Mouse (Mus musculus): ENCODE results near the gene Acoxl.

Acoxl gene

DNA sequence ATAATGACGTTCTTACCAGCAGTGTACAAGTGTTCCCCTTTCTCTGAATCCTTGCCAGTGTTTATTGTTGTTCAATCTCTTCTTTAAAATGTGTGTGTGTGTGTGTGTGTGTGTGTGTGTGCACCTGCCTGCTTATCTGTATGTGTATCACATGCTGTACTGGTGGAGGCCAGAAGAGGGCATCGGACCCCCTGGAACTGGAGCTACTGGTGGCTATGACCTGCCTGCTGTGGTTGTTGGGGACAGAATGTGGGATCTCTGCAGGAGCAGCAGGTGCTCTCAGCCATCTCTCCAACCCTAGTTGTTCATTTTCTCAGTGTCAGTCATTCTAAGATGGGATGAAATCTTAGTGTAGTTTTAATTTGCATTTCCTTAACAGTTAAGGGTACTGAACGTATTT lies 98.4 kb downstream of the Acoxl start:
- no peak for DNase-seq (ENCODE audit: low read depth, low spot score)

DNA sequence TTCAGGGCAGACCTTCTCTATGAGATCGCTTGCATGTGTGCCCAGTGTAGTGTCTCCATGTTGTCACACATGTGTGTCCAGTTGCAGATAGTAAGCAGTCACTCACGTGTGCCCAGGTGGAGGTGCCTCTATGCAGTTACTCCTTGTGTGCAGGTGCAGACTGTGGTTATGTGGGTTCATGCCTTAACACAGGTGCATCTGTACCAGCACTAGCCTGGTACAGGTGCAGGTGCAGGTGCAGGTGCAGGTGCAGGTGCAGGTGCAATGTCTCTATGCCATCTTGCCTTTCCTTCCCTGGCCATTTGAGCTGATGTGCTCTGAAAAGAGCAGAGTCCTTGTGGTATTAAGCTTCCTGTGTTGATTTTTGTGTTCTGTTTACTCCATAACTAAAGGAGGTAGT lies 100.5 kb downstream of the Acoxl start:
- no peak for DNase-seq (ENCODE audit: low read depth, low spot score)

GRCm38 (mm10) chr2:127960579-127960978 lies 121.9 kb downstream of the Acoxl start:
- DNase-seq (ENCODE audit: low read depth, low spot score) = no peak

DNA sequence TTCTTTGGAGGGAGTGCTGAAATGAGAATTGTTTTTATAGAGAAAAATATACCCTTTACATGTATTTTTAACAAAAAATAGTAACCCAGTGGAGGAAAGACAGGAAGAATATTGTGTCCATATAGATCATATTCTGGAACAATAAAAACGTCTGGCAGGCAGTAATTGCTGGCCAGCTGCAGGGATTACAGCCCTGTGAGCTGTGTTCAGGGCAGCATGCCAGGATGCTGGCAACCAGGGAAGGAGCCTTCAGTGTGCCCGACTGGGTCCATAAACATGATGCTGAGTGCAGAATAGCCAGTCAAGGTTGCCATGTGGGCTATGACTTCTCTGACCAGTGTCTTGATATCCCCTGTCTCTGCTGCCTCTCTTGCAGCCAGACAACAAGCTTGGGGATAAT lies 122.5 kb downstream of the Acoxl start:
- DNase-seq (ENCODE audit: low read depth, low spot score) = no peak

DNA sequence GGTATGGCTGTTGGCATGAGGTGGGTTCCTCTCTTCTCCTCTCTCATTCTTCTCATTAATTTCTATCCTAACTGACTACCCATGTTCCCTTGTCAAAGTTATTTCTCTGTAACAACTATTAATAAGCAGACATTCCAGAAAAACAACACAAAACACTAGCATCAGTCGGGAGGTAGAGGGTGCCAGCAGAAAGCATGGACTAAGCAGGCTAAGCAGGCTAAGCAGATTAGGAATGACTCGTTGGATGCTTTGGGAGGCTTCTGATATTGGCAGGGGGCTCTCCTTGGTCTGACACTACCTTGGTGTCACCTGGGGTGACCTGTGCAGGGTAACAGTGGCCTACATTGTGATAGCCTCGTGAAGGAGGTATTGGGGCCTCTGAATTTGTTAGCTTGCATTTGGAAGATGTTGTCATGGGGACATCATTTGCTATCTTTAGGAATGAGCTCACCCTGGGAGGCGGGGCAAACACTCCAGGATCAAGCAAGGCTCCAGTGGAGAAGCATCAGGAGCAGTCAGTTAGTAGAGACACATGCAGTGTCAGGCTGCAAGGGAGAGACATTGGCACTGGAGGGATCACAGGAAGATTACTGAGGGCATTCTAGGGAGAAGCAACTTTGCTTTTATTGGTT lies 123.2 kb downstream of the Acoxl start:
- no peak for DNase-seq (ENCODE audit: low read depth, low spot score)

DNA sequence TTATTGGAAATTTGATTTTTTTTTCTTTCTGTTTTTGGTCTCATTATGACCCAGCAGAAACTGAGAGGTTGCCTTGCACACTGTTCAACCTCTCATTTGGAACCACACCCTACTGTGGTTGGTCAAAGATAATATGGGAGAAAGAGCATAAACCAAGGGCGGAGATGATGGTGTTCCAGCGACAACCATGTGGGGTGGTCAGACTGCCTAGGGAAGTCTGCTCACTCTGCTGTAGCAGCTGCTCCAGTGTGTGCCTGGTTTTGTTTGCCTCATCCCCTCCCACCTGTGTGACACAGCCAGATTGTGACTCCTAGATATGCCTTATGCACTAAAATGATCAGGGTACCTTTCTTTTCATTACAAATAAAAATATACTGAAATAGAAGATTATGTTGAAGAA lies 130.3 kb downstream of the Acoxl start:
- no peak for DNase-seq (ENCODE audit: low read depth, low spot score)

DNA sequence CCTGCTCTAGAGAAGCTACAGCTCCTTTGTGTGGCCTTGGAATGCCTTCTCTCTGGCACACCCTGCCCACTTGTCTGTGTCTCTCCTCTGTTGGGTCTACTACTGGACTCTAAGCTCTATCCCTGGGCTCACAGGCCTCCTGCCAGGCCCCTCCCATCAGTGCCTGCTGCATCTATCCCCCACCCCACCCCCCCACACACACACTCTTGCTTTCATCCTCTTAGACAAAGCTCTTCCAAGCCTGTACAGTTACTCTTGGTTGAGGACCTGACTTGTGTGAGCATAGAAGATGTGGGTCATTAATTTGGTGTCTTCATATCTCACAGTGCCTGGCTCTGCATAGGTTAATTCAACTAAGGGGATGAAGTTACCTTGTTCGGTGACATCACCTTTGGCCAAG lies 137.6 kb downstream of the Acoxl start:
- no peak for DNase-seq (ENCODE audit: low read depth, low spot score)

- no peak for DNase-seq (ENCODE audit: low read depth, low spot score)
Observed at GRCm38 (mm10) chr2:127978601-127979230, 140.0 kb downstream of the Acoxl start.

- no peak for DNase-seq (ENCODE audit: low read depth, low spot score)
Observed at GRCm38 (mm10) chr2:127982610-127983009, 143.9 kb downstream of the Acoxl start.

DNA sequence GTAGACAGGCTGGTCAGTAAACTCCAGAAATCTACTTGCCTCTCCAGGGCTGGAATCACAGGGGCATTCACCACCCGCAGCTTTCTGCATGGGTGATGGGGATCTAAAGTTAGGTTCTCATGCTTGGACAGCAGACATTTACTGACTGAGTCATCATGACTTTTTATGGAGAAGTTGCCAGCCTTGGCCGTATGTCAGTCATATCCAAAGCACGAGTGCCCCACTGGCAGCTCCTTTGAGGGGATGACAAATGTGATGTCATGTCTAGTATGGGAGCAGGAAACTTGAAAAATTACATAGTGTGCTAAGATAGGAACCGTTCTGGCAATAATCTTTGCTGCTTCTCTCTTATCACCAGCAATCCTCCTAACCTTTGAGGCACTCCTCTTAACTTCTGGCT lies 144.6 kb downstream of the Acoxl start:
- DNase-seq (ENCODE audit: low read depth, low spot score) = no peak

GRCm38 (mm10) chr2:127983981-127984380 lies 145.3 kb downstream of the Acoxl start:
- DNase-seq (ENCODE audit: low read depth, low spot score) = no peak

DNA sequence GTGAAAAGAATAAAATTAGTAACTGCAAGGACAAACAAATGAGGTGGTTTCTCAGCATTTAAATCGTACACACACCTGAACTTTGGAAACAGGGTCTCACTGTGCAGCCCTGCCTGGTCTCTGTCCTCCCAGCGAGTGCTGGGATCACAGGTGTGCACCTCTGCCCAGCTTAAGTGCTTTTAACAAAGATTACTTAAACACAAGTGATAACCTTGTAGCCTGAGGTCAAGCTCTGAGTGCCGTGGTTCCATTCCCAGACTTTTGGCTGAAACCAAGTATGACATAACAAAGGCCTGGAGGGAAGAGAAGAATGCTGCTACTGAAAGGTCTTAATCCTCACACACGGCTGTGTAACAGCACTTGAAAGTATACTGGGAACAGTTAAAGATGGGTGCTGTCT lies 149.0 kb downstream of the Acoxl start:
- DNase-seq (ENCODE audit: low read depth, low spot score) = no peak

GRCm38 (mm10) chr2:127990856-127991479 lies 152.3 kb downstream of the Acoxl start:
- no peak for DNase-seq (ENCODE audit: low read depth, low spot score)

DNA sequence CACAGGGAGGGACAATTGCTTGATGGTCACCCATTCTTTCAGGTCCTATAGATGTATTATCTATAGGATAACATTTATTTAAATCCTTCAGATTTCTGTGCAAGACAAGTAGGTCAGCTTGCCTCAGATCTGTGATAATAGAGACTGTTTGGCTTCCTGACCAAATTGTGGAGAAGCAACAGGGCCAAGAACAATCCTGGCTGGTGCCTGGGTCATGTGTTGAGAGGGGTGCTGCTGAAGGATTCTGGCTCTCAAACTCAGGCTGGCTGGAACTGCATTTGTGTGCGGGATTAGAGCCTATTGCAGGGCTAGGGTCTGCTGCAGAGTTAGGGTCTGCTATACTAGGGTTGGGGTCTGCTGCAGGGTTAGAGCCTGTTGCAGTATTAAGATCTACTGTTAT lies 153.0 kb downstream of the Acoxl start:
- no peak for DNase-seq (ENCODE audit: low read depth, low spot score)

- DNase-seq (ENCODE audit: low read depth, low spot score) = no peak
Observed at GRCm38 (mm10) chr2:128008662-128009423, 170.2 kb downstream of the Acoxl start.

DNA sequence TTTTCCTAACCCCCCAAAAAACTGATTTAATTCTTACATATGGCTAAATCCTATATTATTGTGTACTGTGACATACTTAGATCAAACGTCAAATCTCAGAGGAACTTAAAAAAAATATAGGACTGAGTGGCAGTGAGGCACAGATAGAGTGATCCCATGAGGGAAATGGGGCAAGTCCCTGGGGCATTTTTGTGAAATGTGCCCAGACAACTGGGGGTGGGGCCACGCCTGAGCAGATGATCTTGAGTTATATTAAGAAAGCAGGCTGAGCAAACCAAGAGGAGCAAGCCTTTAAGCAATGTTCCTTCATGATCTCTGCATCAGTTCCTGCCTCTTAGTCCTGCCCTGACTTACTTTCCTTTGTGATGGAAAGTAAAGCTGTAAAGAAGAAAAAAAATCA lies 175.9 kb downstream of the Acoxl start:
- DNase-seq (ENCODE audit: low read depth, low spot score) = no peak

- DNase-seq (ENCODE audit: low read depth, low spot score) = no peak
Observed at GRCm38 (mm10) chr2:128015602-128016001, 176.9 kb downstream of the Acoxl start.

- no peak for DNase-seq (ENCODE audit: low read depth, low spot score)
Observed at GRCm38 (mm10) chr2:128020039-128020907, 181.6 kb downstream of the Acoxl start.

GRCm38 (mm10) chr2:128020908-128021193 lies 182.2 kb downstream of the Acoxl start:
- no peak for DNase-seq (ENCODE audit: low read depth, low spot score)

DNA sequence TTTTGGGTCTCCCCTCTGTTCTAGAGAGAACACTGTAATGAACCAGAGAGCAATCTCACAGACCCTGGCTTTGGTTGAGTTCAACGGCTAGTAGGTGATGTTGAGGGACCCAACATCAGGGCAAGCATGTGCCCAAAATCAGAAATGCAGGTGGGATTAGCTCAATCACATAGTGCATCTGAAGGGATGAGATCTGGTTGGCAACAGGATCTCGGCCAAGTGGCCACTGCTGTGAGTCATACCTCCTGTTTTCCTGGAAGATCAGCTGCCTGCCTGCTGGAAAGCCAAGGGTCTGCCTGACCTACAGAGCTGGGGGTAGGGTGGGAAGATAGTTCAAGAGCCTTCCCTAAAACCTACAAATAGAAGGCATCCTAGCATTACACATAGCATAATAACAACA lies 185.2 kb downstream of the Acoxl start:
- no peak for DNase-seq (ENCODE audit: low read depth, low spot score)

DNA sequence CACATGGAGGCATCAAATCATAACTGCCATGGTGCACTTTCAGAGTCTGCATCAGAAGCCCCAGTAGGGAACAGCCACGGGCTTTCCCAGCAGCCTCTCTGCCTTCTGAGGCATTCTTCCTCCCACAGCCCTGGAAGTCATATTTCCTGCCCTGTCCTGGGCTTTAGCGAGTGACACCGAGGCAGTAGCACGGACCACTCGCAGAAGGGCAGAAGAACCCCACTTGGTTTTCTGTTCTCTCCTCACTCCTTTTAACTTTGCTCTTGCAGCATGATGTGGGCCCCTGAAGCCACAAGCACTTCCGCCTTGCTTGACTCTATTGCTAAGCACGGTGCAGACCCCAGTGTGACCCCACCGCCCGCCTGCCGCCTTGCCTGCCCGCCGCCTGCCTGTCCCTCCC lies 189.0 kb downstream of the Acoxl start:
- peak; percentile 9 for DNase-seq (ENCODE audit: low read depth, low spot score)

DNA sequence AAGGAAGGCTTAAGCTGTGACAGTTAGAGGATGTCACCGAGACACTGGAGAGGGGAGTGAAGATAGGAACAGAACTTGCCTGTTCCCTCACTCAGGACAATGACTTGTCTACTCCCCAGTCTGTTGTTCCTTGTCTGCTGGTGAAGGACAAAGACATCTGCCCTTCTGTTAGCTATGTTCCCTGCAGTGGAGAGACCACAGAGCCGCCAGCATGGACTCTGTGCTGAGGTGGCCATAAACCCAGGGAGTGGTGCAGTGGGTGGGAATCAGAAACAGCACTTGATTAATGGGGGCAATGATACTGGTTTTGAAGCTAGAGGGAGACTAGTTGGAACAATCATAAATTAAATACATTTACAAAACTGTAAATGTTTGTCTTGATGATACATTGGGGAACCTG lies 191.3 kb downstream of the Acoxl start:
- no peak for DNase-seq (ENCODE audit: low read depth, low spot score)
